Mouse (Mus musculus) MEL (cell line): ENCODE measurements around the gene Tnfrsf21. TPM values are rescaled to one million over a fixed set of nuclear protein-coding genes. Genes with fewer than 3 reads are reported as not detected.

ENCODE experiments used
- DNase-seq: peaks from one replicate; pipeline ENCODE4 v3.0.0; 2011; ENCODE audit warnings: low read depth, low spot score
- H3K27ac ChIP-seq: 2 replicates; pipeline ENCODE4 v1.5.1; 2012; ENCODE audit warnings: low read depth, mild to moderate bottlenecking, control low read depth, low read length, moderate library complexity; ENCODE audit not compliant: control insufficient read depth
- H3K27me3 ChIP-seq, 2 experiments: fragments of 150-350 bp in 1 of 2; sonication (generic) in 1 of 2; 2 replicates each; pipeline ENCODE4 v1.6.1; 2012; ENCODE audit warnings: low read length in 2 of 2, mild to moderate bottlenecking in 2 of 2, improper control_type of control experiment in 1 of 2, moderate library complexity in 1 of 2; ENCODE audit not compliant: insufficient read depth in 2 of 2, control insufficient read depth in 1 of 2
- H3K36me3 ChIP-seq, 2 experiments: 2 replicates each; pipeline ENCODE4 v1.6.1; 2012 to 2014; ENCODE audit warnings: low read length in 2 of 2, improper control_type of control experiment in 1 of 2, inconsistent platforms in 1 of 2, mild to moderate bottlenecking in 1 of 2; ENCODE audit not compliant: insufficient read depth in 2 of 2, control insufficient read depth in 1 of 2
- H3K4me1 ChIP-seq, 2 experiments: fragments of 150-350 bp in 1 of 2; sonication (generic) in 1 of 2; 2 replicates each; pipeline ENCODE4 v1.6.1; 2012; ENCODE audit warnings: low read length in 2 of 2, improper control_type of control experiment in 1 of 2, mild to moderate bottlenecking in 1 of 2; ENCODE audit not compliant: insufficient read depth in 2 of 2, control insufficient read depth in 1 of 2
- H3K4me3 ChIP-seq, 2 experiments: fragments of 150-350 bp in 1 of 2; sonication (generic) in 1 of 2; 2 replicates each; pipeline ENCODE4 v1.5.1; 2012; ENCODE audit warnings: low read depth in 2 of 2, low read length in 2 of 2, mild to moderate bottlenecking in 2 of 2, moderate library complexity in 2 of 2, control low read depth in 1 of 2, improper control_type of control experiment in 1 of 2; ENCODE audit not compliant: control insufficient read depth in 1 of 2, insufficient read depth in 1 of 2
- H3K79me2 ChIP-seq: 2 replicates; pipeline ENCODE4 v1.6.1; 2012; ENCODE audit warnings: mild to moderate bottlenecking, low read length, moderate library complexity; ENCODE audit not compliant: control insufficient read depth, poor library complexity, insufficient read depth
- H3K9ac ChIP-seq: 2 replicates; pipeline ENCODE4 v1.6.1; 2012; ENCODE audit warnings: low read depth, mild to moderate bottlenecking, control low read depth, low read length, moderate library complexity; ENCODE audit not compliant: control insufficient read depth, poor library complexity, severe bottlenecking
- H3K9me3 ChIP-seq: fragments of 150-350 bp; sonication (generic); replicated peaks from 2 replicates; pipeline ENCODE4 v1.6.1; 2012; ENCODE audit warnings: mild to moderate bottlenecking, low read length, improper control_type of control experiment, moderate library complexity; ENCODE audit not compliant: insufficient read depth
- BHLHE40 ChIP-seq: IDR thresholded peaks from 2 replicates; pipeline ENCODE4 v1.6.1; 2012; ENCODE audit warnings: low read depth, mild to moderate bottlenecking, inconsistent platforms, low read length, improper control_type of control experiment, borderline replicate concordance
- CHD2 ChIP-seq: IDR thresholded peaks from 2 replicates; pipeline ENCODE4 v1.6.1; 2011; ENCODE audit warnings: low read length, improper control_type of control experiment
- E2F4 ChIP-seq: IDR thresholded peaks from 2 replicates; pipeline ENCODE4 v1.6.1; 2011; ENCODE audit warnings: low read depth, low read length, improper control_type of control experiment, borderline replicate concordance
- EP300 ChIP-seq, 2 experiments: IDR thresholded peaks; 2 replicates each; pipeline ENCODE4 v1.6.1; 2011; ENCODE audit warnings: improper control_type of control experiment in 2 of 2, low read length in 2 of 2, low read depth in 1 of 2, mild to moderate bottlenecking in 1 of 2
- ETS1 ChIP-seq: IDR thresholded peaks from 2 replicates; pipeline ENCODE4 v1.6.1; 2012; ENCODE audit warnings: low read depth, mild to moderate bottlenecking, inconsistent platforms, low read length, improper control_type of control experiment, moderate library complexity
- GATA1 ChIP-seq: IDR thresholded peaks from 2 replicates; pipeline ENCODE4 v1.6.1; 2011; ENCODE audit warnings: low read depth, low read length, improper control_type of control experiment
- JUND ChIP-seq: IDR thresholded peaks from 2 replicates; pipeline ENCODE4 v1.6.1; 2011; ENCODE audit warnings: low read depth, mild to moderate bottlenecking, improper control_type of control experiment, low read length
- KAT2A ChIP-seq: conservative IDR thresholded peaks from 2 replicates; pipeline ENCODE4 v1.6.1; 2012; ENCODE audit warnings: low read depth, low read length, improper control_type of control experiment, inconsistent platforms
- MAFK ChIP-seq: IDR thresholded peaks from 2 replicates; pipeline ENCODE4 v1.6.1; 2011; ENCODE audit warnings: low read depth, mild to moderate bottlenecking, low read length, improper control_type of control experiment, borderline replicate concordance
- MAX ChIP-seq: IDR thresholded peaks from 2 replicates; pipeline ENCODE4 v1.6.1; 2011; ENCODE audit warnings: low read length, improper control_type of control experiment
- MAZ ChIP-seq: IDR thresholded peaks from 2 replicates; pipeline ENCODE4 v1.6.1; 2012; ENCODE audit warnings: low read depth, mild to moderate bottlenecking, inconsistent platforms, low read length, improper control_type of control experiment
- MEF2A ChIP-seq: IDR thresholded peaks from 2 replicates; pipeline ENCODE4 v1.6.1; 2014; ENCODE audit warnings: low read depth, mild to moderate bottlenecking, inconsistent platforms, low read length, improper control_type of control experiment; ENCODE audit not compliant: poor library complexity, insufficient replicate concordance, severe bottlenecking; ENCODE audit errors: extremely low read depth
- MXI1 ChIP-seq: IDR thresholded peaks from 2 replicates; pipeline ENCODE4 v1.6.1; 2011; ENCODE audit warnings: mild to moderate bottlenecking, low read depth, low read length, improper control_type of control experiment
- MYB ChIP-seq: IDR thresholded peaks from 2 replicates; pipeline ENCODE4 v1.6.1; 2011; ENCODE audit warnings: mild to moderate bottlenecking, low read depth, low read length, improper control_type of control experiment
- SIN3A ChIP-seq: IDR thresholded peaks from 2 replicates; pipeline ENCODE4 v1.6.1; 2012; ENCODE audit warnings: low read length, improper control_type of control experiment, inconsistent platforms
- SMC3 ChIP-seq: IDR thresholded peaks from 2 replicates; pipeline ENCODE4 v1.6.1; 2011; ENCODE audit warnings: low read depth, low read length, improper control_type of control experiment
- TAL1 ChIP-seq: IDR thresholded peaks from 2 replicates; pipeline ENCODE4 v1.6.1; 2012; ENCODE audit warnings: mild to moderate bottlenecking, inconsistent platforms, low read length, moderate library complexity, mixed read lengths
- USF1 ChIP-seq: IDR thresholded peaks from 2 replicates; pipeline ENCODE4 v1.6.1; 2014; ENCODE audit warnings: low read depth, mild to moderate bottlenecking, inconsistent platforms, low read length, improper control_type of control experiment, moderate library complexity
- ZNF384 ChIP-seq: IDR thresholded peaks from 2 replicates; pipeline ENCODE4 v1.6.1; 2012; ENCODE audit warnings: low read depth, mild to moderate bottlenecking, inconsistent platforms, low read length, improper control_type of control experiment
- polyA plus RNA-seq, 2 experiments: library from polyadenylated mRNA; stranded (reverse) in 1 of 2; unstranded in 1 of 2; fragments of >175 nt in 1 of 2; fragments of >200 nt in 1 of 2; gene quantifications; 2 replicates each; pipeline versions ENCODE4 v1.2.1 to v1.2.4; 2012; ENCODE audit warnings: low replicate concordance in 2 of 2, low read depth in 1 of 2; ENCODE audit not compliant: insufficient read length in 2 of 2, insufficient read depth in 1 of 2, missing spikeins in 1 of 2
- total RNA-seq: library from RNA; depleted of rRNA; stranded (reverse); fragments of 300-350 nt; gene quantifications from 2 replicates; pipeline ENCODE4 v1.2.3, GENCODE M21; 2012

Tnfrsf21 gene
- total and polyA plus RNA-seq, 3 experiments: not detected

GRCm38 (mm10) chr17:43121096-43121495 is 104.7 kb downstream of the Tnfrsf21 start:
- H3K4me3 ChIP-seq: no peak overlapping the region
- no peaks in the 10 kb centered on the region for H3K4me1 ChIP-seq
- H3K27ac ChIP-seq: no peak overlapping the region
- H3K36me3 ChIP-seq: no peaks in the 10 kb centered on the region
- H3K9ac ChIP-seq: no peak overlapping the region
- no peaks in the 10 kb centered on the region for H3K27me3 ChIP-seq
- no peaks in the 10 kb centered on the region for H3K79me2 ChIP-seq
- DNase-seq: no peak
- TF ChIP-seq MYB (no peak), EP300 (IDR thresholded peaks at IDR 0.05; ENCODE audit: low read depth in 1 of 2, low read length in 2 of 2) (no peak), KAT2A (no peak), TAL1 (no peak), GATA1 (no peak), MAFK (no peak), SMC3 (no peak), E2F4 (no peak), MEF2A (no peak), ETS1 (no peak), MAX (no peak), BHLHE40 (no peak), USF1 (no peak), JUND (no peak), CHD2 (no peak), MAZ (no peak), MXI1 (no peak)
- no peaks in the 10 kb centered on the region for H3K9me3 ChIP-seq

GRCm38 (mm10) chr17:43128305-43128704 is 112.0 kb downstream of the Tnfrsf21 start:
- Histone ChIP-seq H3K27me3 (no peaks in the 10 kb centered on the region), H3K27ac (no peak overlapping the region), H3K36me3 (no peaks in the 10 kb centered on the region), H3K4me1 (no peaks in the 10 kb centered on the region), H3K9ac (no peak overlapping the region), H3K79me2 (no peaks in the 10 kb centered on the region), H3K4me3 (no peak overlapping the region), H3K9me3 (no peaks in the 10 kb centered on the region)
- TF ChIP-seq TAL1 (no peak), BHLHE40 (no peak), MAZ (no peak), EP300 (IDR thresholded peaks at IDR 0.05; ENCODE audit: low read depth in 1 of 2, low read length in 2 of 2) (no peak), KAT2A (no peak), SIN3A (no peak), CHD2 (no peak), ZNF384 (no peak), GATA1 (no peak)
- no peak for DNase-seq
